Comparison of ENCODE assay signal across 15 mouse cellular contexts in genomic region chr16:76002287-76002686, GRCm38 (mm10). TPM values are rescaled to one million over a fixed set of nuclear protein-coding genes. Genes with fewer than 3 reads are reported as not detected.
DNase-seq lines count a peak whose midpoint lies in the region; ATAC-seq and TF ChIP-seq lines count a peak whose summit lies in the region.
"Had no signal": no experiment of that assay in that cellular context is flagged by ENCODE, and none has a peak within 500 bp of the region (broad histone marks: within the 10 kb centered on the region; RNA-seq: fewer than 3 reads in every experiment).

No protein-coding gene starts in this region.

- 5% methylated on average over 12 of the region's 12 CpGs for WGBS in bone marrow, adult 2 months
- WGBS in liver, embryonic 11.5 days = 42% methylated on average over 12 of the region's 12 CpGs
- whole genome bisulfite sequencing in forebrain, embryonic 11.5 days = 91% methylated on average over 12 of the region's 12 CpGs

- peak overlapping the region; percentile 67 for H3K27ac ChIP-seq in bone marrow, adult 2 months (ENCODE audit: control insufficient read depth, insufficient read depth, low read depth, low read length, poor library complexity)
- H3K27ac ChIP-seq in liver, embryonic 11.5 days (ENCODE audit: low read depth, low read length) = peak overlapping the region; percentile 73
- no peak overlapping the region for H3K27ac ChIP-seq in forebrain, embryonic 11.5 days (ENCODE audit: low read depth, low read length)
- H3K27ac ChIP-seq: hindbrain, embryonic 14.5 days; limb, embryonic 10.5 days had no signal

- no peak for TF ChIP-seq CTCF in bone marrow, adult 2 months (IDR thresholded peaks at IDR 0.05; ENCODE audit: control insufficient read depth, insufficient read depth, low read length)

- H3K4me1 ChIP-seq in bone marrow, adult 2 months (ENCODE audit: control insufficient read depth, insufficient read depth, low read length) = peaks cover 4% of the 10 kb centered on the region; the same call in 1 of the 2 replicates
- peaks cover 4% of the 10 kb centered on the region; the same call in 1 of the 2 replicates for H3K4me1 ChIP-seq in liver, embryonic 11.5 days (replicated peaks; ENCODE audit: control insufficient read depth, insufficient read depth, low read length)
- no peaks in the 10 kb centered on the region for H3K4me1 ChIP-seq in forebrain, embryonic 11.5 days (replicated peaks; ENCODE audit: control insufficient read depth, insufficient read depth, low read length)

- H3K9ac ChIP-seq in liver, embryonic 11.5 days (ENCODE audit: low read depth, low read length) = no peak overlapping the region
- no peak overlapping the region for H3K9ac ChIP-seq in forebrain, embryonic 11.5 days (ENCODE audit: low read length)
- H3K9ac ChIP-seq: hindbrain, embryonic 14.5 days had no signal

- TF ChIP-seq POLR2A in bone marrow, adult 2 months (IDR thresholded peaks at IDR 0.05; ENCODE audit: borderline replicate concordance, control insufficient read depth, low read depth, low read length) = no peak

- intact Hi-C loops in gastrocnemius, postnatal 14 days (cut with DNase I; ENCODE audit: low total_unique reads) = no loop called here

- no peaks in the 10 kb centered on the region for H3K36me3 ChIP-seq in liver, embryonic 11.5 days (ENCODE audit: control insufficient read depth, insufficient read depth, low read length)
- no peaks in the 10 kb centered on the region for H3K36me3 ChIP-seq in forebrain, embryonic 11.5 days (ENCODE audit: control insufficient read depth, insufficient read depth, low read length)
- H3K36me3 ChIP-seq: limb, embryonic 10.5 days had no signal

- peak; percentile 10 to 18 for DNase-seq in spleen, postnatal 36 days (ENCODE audit: low spot score in 2 of 2)
- DNase-seq in spleen, postnatal 14 days (ENCODE audit: low spot score in 2 of 2) = no peak
- peak; percentile 35 for DNase-seq in liver, embryonic 11.5 days (ENCODE audit: low spot score)
- DNase-seq in forebrain, embryonic 11.5 days (ENCODE audit: low spot score) = no peak
- no peak for DNase-seq in ovary, postnatal 10 days (ENCODE audit: low spot score)
- DNase-seq in gastrocnemius, postnatal 14 days = no peak
- DNase-seq: cerebellum, postnatal 36 days; lung, postnatal 10 days had no signal

- H3K4me2 ChIP-seq in liver, embryonic 11.5 days = peak overlapping the region; percentile 40
- no peak overlapping the region for H3K4me2 ChIP-seq in forebrain, embryonic 11.5 days (ENCODE audit: low read depth, low read length, severe bottlenecking)
- H3K4me2 ChIP-seq: heart, embryonic 11.5 days; hindbrain, embryonic 14.5 days had no signal

- no peaks in the 10 kb centered on the region for H3K9me3 ChIP-seq in liver, embryonic 11.5 days (ENCODE audit: control insufficient read depth, low read length)
- no peaks in the 10 kb centered on the region for H3K9me3 ChIP-seq in forebrain, embryonic 11.5 days (ENCODE audit: control insufficient read depth, low read length)
- H3K9me3 ChIP-seq: limb, embryonic 10.5 days had no signal

- H3K4me3 ChIP-seq in bone marrow, adult 2 months (replicated peaks; ENCODE audit: control insufficient read depth, low read depth, low read length) = no peak overlapping the region
- H3K4me3 ChIP-seq in liver, embryonic 11.5 days (ENCODE audit: low read depth, low read length) = no peak overlapping the region
- no peak overlapping the region for H3K4me3 ChIP-seq in forebrain, embryonic 11.5 days (ENCODE audit: low read depth, low read length)
- H3K4me3 ChIP-seq: erythroblast, embryonic 14.5 days; limb, embryonic 10.5 days had no signal

- peak; percentile 87 for ATAC-seq in liver, embryonic 11.5 days (replicated peaks; ENCODE audit: low FRiP score)
- peak; percentile 73 for ATAC-seq in monocyte, adult 5-6 weeks (replicated peaks; ENCODE audit: insufficient number of reproducible peaks, low FRiP score, low TSS enrichment, poor library complexity, severe bottlenecking)
- ATAC-seq in forebrain, embryonic 11.5 days (replicated peaks; ENCODE audit: low FRiP score) = no peak
- ATAC-seq: midbrain, embryonic 16.5 days had no signal

- no peaks in the 10 kb centered on the region for H3K27me3 ChIP-seq in liver, embryonic 11.5 days (replicated peaks; ENCODE audit: control insufficient read depth, insufficient read depth, low read length)
- H3K27me3 ChIP-seq in forebrain, embryonic 11.5 days (ENCODE audit: control insufficient read depth, insufficient read depth, low read length) = no peaks in the 10 kb centered on the region

RNA-seq across cellular contexts. Expression of gene Samsn1, which starts 19.8 kb away (rescaled TPM):
- polyA plus RNA-seq in bone marrow, adult 2 months (2011; ENCODE audit: insufficient read depth, insufficient read length, low replicate concordance, missing spikeins) = 8.1 and 13.2 TPM in 2 replicates
- 24.0 and 27.1 TPM in 2 replicates for polyA plus RNA-seq in liver, embryonic 11.5 days (2014; fragmentation: Nextera tagmentation; extraction: Ambion mirVana)
- total RNA-seq in monocyte, adult 5-6 weeks (2017) = 430 to 673 TPM (median 628 TPM) in 3 replicates
- polyA plus RNA-seq in forebrain, embryonic 11.5 days (2014; fragmentation: Nextera tagmentation; extraction: Ambion mirVana) = 1.4 and 1.9 TPM in 2 replicates
- under 1 TPM; 0.16 to 0.18 TPM for total RNA-seq in gastrocnemius, postnatal 14 days (2021)
- polyA plus RNA-seq: erythroblast, embryonic 14.5 days had no signal

Comparison
In these comparisons a context has a peak if more than half of its experiments do, and no peak if none do; other contexts are left out.
1. DNase-seq: peak in spleen, postnatal 36 days (2 of 2) and liver, embryonic 11.5 days (single experiment); none in spleen, postnatal 14 days (0 of 2), forebrain, embryonic 11.5 days (single experiment), ovary, postnatal 10 days (single experiment) and gastrocnemius, postnatal 14 days (single experiment).